Mouse (Mus musculus) myocyte (in vitro differentiated cells): ENCODE measurements around the gene Cdk19. TPM values are rescaled to one million over a fixed set of nuclear protein-coding genes. Genes with fewer than 3 reads are reported as not detected.

Source experiments
- H3K27me3 ChIP-seq: one replicate; pipeline ENCODE4 v1.6.1; 2011; ENCODE audit not compliant: control insufficient read depth, insufficient read depth, insufficient read length
- H3K36me3 ChIP-seq: one replicate; pipeline ENCODE4 v1.6.1; 2011; ENCODE audit not compliant: control insufficient read depth, insufficient read depth
- H3K4me2 ChIP-seq: one replicate; pipeline ENCODE4 v1.6.1; 2011; ENCODE audit warnings: low read depth, control low read depth
- H3K4me3 ChIP-seq: one replicate; pipeline ENCODE4 v1.5.1; 2011; ENCODE audit warnings: mild to moderate bottlenecking, control low read depth, moderate library complexity
- H3K79me2 ChIP-seq: one replicate; pipeline ENCODE4 v1.6.1; 2011; ENCODE audit not compliant: control insufficient read depth, insufficient read depth
- H3ac ChIP-seq: one replicate; pipeline ENCODE4 v1.6.1; 2011; ENCODE audit not compliant: control insufficient read depth, insufficient read length
- CEBPB ChIP-seq: IDR thresholded peaks from 2 replicates; pipeline ENCODE4 v1.6.1; 2011; ENCODE audit warnings: mild to moderate bottlenecking, moderate library complexity; ENCODE audit not compliant: poor library complexity, insufficient read depth, severe bottlenecking
- E2F4 ChIP-seq: IDR thresholded peaks from one replicate; pipeline ENCODE4 v1.6.1; 2011; ENCODE audit warnings: mild to moderate bottlenecking, control low read depth, moderate library complexity; ENCODE audit not compliant: insufficient read depth
- MAX ChIP-seq: IDR thresholded peaks from one replicate; pipeline ENCODE4 v1.6.1; 2011; ENCODE audit warnings: low read depth, mild to moderate bottlenecking, control low read depth
- MYOD1 ChIP-seq, 3 experiments: IDR thresholded peaks; one replicate each; pipeline ENCODE4 v1.6.1; 2011; ENCODE audit warnings: control low read depth in 2 of 3, low read depth in 2 of 3, mild to moderate bottlenecking in 2 of 3, moderate library complexity in 1 of 3; ENCODE audit not compliant: insufficient read length in 2 of 3, control insufficient read depth in 1 of 3
- MYOG ChIP-seq, 3 experiments: IDR thresholded peaks; one replicate each; pipeline ENCODE4 v1.6.1; 2011; ENCODE audit warnings: control low read depth in 2 of 3, low read depth in 2 of 3, mild to moderate bottlenecking in 2 of 3; ENCODE audit not compliant: insufficient read length in 2 of 3, control insufficient read depth in 1 of 3, insufficient read depth in 1 of 3
- POLR2A ChIP-seq: IDR thresholded peaks from one replicate; pipeline ENCODE4 v1.6.1; 2011; ENCODE audit warnings: low read depth, mild to moderate bottlenecking, control low read depth, moderate library complexity; ENCODE audit not compliant: insufficient read length
- POLR2AphosphoS2 ChIP-seq: IDR thresholded peaks from one replicate; pipeline ENCODE4 v1.6.1; 2011; ENCODE audit warnings: low read depth, control low read depth; ENCODE audit not compliant: insufficient read length
- REST ChIP-seq: IDR thresholded peaks from one replicate; pipeline ENCODE4 v1.6.1; 2011; ENCODE audit warnings: mild to moderate bottlenecking, control low read depth, moderate library complexity; ENCODE audit not compliant: insufficient read depth, insufficient read length
- SRF ChIP-seq: IDR thresholded peaks from one replicate; pipeline ENCODE4 v1.6.1; 2011; ENCODE audit warnings: low read depth; ENCODE audit not compliant: control insufficient read depth, insufficient read length
- TCF12 ChIP-seq: IDR thresholded peaks from one replicate; pipeline ENCODE4 v1.6.1; 2011; ENCODE audit warnings: mild to moderate bottlenecking, control low read depth; ENCODE audit not compliant: poor library complexity, insufficient read depth, severe bottlenecking
- TCF3 ChIP-seq: IDR thresholded peaks from one replicate; pipeline ENCODE4 v1.6.1; 2011; ENCODE audit warnings: low read depth, control low read depth; ENCODE audit not compliant: insufficient read length
- USF1 ChIP-seq: IDR thresholded peaks from one replicate; pipeline ENCODE4 v1.6.1; 2011; ENCODE audit warnings: low read depth, mild to moderate bottlenecking, control low read depth, moderate library complexity
- polyA plus RNA-seq: library from polyadenylated mRNA; unstranded; fragments of >200 nt; fragmentation: generic; extraction: Trizol; gene quantifications from one replicate; pipeline ENCODE4 v1.2.1, GENCODE M21; 2012; ENCODE audit warnings: missing spikeins

The Cdk19 gene
- polyA plus RNA-seq, 1 experiment = 5.3 TPM

DNA sequence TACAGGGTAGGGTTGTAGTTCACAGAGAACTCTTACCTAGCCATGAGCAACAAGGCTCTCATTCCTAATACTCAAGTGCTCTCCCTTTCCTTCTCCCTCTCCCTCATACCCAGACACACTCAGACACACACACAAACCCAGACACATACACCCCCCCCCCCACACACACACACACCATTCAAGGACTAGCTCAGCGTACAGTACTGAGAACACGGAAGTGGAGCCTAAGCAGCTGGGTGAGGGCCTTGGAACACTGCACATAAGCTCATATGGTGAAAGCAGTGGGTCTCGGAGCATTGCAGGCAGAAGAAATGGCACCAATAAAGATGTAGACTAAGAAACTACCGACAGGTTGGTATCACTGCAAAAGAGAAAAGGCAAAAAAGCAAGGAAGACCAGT lies 105.2 kb downstream of the Cdk19 start:
- H3K36me3 ChIP-seq = no peaks in the 10 kb centered on the region
- TF ChIP-seq CEBPB = no peak
- TF ChIP-seq MYOG (IDR thresholded peaks at IDR 0.05; ENCODE audit: control insufficient read depth in 1 of 3, insufficient read depth in 1 of 3, insufficient read length in 2 of 3, low read depth in 2 of 3) = no peak
- no peak for TF ChIP-seq E2F4
- no peak for TF ChIP-seq MYOD1 (IDR thresholded peaks at IDR 0.05; ENCODE audit: control insufficient read depth in 1 of 3, insufficient read length in 2 of 3, low read depth in 2 of 3)
- no peak for TF ChIP-seq TCF3
- TF ChIP-seq USF1 = no peak
- no peak for TF ChIP-seq REST
- TF ChIP-seq POLR2A = no peak
- no peak for TF ChIP-seq TCF12
- no peak for TF ChIP-seq SRF
- TF ChIP-seq POLR2AphosphoS2 = no peak
- no peak for TF ChIP-seq MAX
- no peaks in the 10 kb centered on the region for H3K79me2 ChIP-seq
- no peak overlapping the region for H3K4me2 ChIP-seq
- no peak overlapping the region for H3ac ChIP-seq
- no peaks in the 10 kb centered on the region for H3K27me3 ChIP-seq
- no peak overlapping the region for H3K4me3 ChIP-seq

- Histone ChIP-seq H3K27me3 (no peaks in the 10 kb centered on the region), H3K79me2 (no peaks in the 10 kb centered on the region), H3ac (no peak overlapping the region), H3K36me3 (no peaks in the 10 kb centered on the region), H3K4me2 (no peak overlapping the region), H3K4me3 (no peak overlapping the region)
- TF ChIP-seq SRF (no peak), MYOG (IDR thresholded peaks at IDR 0.05; ENCODE audit: control insufficient read depth in 1 of 3, insufficient read depth in 1 of 3, insufficient read length in 2 of 3, low read depth in 2 of 3) (no peak), MAX (no peak), E2F4 (no peak), MYOD1 (IDR thresholded peaks at IDR 0.05; ENCODE audit: control insufficient read depth in 1 of 3, insufficient read length in 2 of 3, low read depth in 2 of 3) (no peak), REST (no peak), POLR2A (no peak), TCF3 (no peak), USF1 (no peak), POLR2AphosphoS2 (no peak), CEBPB (no peak)
Measured at GRCm38 (mm10) chr10:40446088-40446604, 106.8 kb downstream of the Cdk19 start.

DNA sequence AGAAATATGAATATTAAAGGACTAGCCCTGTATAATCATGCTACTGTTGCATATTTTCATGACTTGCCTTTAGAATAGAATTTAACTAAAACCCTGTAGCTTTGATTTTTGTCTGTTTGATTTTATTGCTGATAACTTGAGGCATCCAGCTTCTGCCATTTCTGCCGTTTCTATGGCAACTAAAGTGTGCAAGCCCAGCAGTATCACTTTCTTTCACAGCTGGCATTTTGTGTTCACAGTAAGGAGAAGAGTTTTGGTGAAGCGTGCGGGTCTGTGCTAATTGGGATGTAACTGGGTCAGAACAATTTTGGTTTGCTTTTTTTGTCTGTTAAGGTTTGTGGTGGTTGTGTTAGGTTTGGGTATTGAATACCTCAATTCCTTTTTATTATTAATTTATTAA lies 107.3 kb downstream of the Cdk19 start:
- Histone ChIP-seq H3ac (no peak overlapping the region), H3K36me3 (no peaks in the 10 kb centered on the region), H3K27me3 (no peaks in the 10 kb centered on the region), H3K4me3 (no peak overlapping the region), H3K79me2 (no peaks in the 10 kb centered on the region), H3K4me2 (no peak overlapping the region)
- TF ChIP-seq REST (no peak), POLR2A (no peak), MAX (no peak), TCF3 (no peak), POLR2AphosphoS2 (no peak), MYOG (IDR thresholded peaks at IDR 0.05; ENCODE audit: control insufficient read depth in 1 of 3, insufficient read depth in 1 of 3, insufficient read length in 2 of 3, low read depth in 2 of 3) (no peak), MYOD1 (IDR thresholded peaks at IDR 0.05; ENCODE audit: control insufficient read depth in 1 of 3, insufficient read length in 2 of 3, low read depth in 2 of 3) (no peak)

- H3K36me3 ChIP-seq = no peaks in the 10 kb centered on the region
- no peak overlapping the region for H3ac ChIP-seq
- H3K4me3 ChIP-seq = no peak overlapping the region
- no peak overlapping the region for H3K4me2 ChIP-seq
- no peak for TF ChIP-seq CEBPB
- no peak for TF ChIP-seq POLR2AphosphoS2
- no peak for TF ChIP-seq MYOD1 (IDR thresholded peaks at IDR 0.05; ENCODE audit: control insufficient read depth in 1 of 3, insufficient read length in 2 of 3, low read depth in 2 of 3)
- TF ChIP-seq TCF12 = no peak
- no peak for TF ChIP-seq USF1
- TF ChIP-seq E2F4 = no peak
- no peaks in the 10 kb centered on the region for H3K79me2 ChIP-seq
- H3K27me3 ChIP-seq = no peaks in the 10 kb centered on the region
Measured at GRCm38 (mm10) chr10:40447295-40447694, 107.9 kb downstream of the Cdk19 start.

DNA sequence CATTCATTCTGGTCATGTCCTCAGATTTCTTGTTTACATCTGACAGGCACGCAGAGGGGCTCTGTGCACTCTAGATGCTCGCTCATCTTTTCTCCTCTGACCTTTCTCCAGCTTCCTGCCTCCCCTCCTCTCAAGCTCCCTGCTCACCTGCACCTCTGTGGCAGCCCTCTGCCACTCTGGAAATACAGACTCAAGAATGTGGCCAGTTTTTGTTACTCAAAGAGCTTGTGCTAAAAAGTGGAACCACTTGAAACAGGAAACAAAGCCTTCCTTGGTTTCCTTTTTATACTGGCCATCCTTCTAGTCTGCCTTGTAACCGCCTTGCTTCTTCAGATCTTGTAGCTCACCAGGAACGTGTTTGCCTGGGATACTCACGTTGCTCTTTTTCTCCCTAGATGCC lies 108.6 kb downstream of the Cdk19 start:
- Histone ChIP-seq H3K27me3 (no peaks in the 10 kb centered on the region), H3K79me2 (no peaks in the 10 kb centered on the region), H3K4me3 (no peak overlapping the region), H3K36me3 (no peaks in the 10 kb centered on the region), H3K4me2 (no peak overlapping the region), H3ac (no peak overlapping the region)
- TF ChIP-seq USF1 (no peak), REST (no peak), E2F4 (no peak), TCF3 (no peak), POLR2A (no peak), TCF12 (no peak), SRF (no peak), MAX (no peak), MYOD1 (IDR thresholded peaks at IDR 0.05; ENCODE audit: control insufficient read depth in 1 of 3, insufficient read length in 2 of 3, low read depth in 2 of 3) (no peak), POLR2AphosphoS2 (no peak), MYOG (IDR thresholded peaks at IDR 0.05; ENCODE audit: control insufficient read depth in 1 of 3, insufficient read depth in 1 of 3, insufficient read length in 2 of 3, low read depth in 2 of 3) (no peak)
